ENCODE assay signal across 40 mouse cellular contexts in the genomic region with DNA sequence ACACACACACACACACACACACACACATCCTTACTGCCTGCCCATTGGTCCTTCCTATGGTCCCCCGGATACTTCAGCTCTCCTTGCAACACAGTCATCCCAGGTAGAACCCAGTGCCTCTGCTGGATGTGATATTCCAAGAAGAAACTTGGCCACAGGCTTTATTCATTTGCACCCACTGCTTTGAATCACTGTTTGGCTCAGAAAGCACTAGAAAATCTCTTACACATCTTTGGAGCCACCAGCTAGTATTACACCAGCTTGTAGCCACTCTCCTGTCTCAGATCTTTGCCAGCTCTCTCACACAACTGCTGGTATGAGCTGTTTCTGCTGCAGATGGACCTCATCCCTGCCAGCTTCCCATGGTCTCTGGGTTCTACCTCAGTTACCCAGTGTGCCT. TPM values are rescaled to one million over a fixed set of nuclear protein-coding genes. Genes with fewer than 3 reads are reported as not detected.
DNase-seq lines count a peak whose midpoint lies in the region; ATAC-seq lines count a peak whose summit lies in the region.
"Had no signal": no experiment of that assay in that cellular context is flagged by ENCODE, and none has a peak within 500 bp of the region (broad histone marks: within the 10 kb centered on the region; RNA-seq: fewer than 3 reads in every experiment).

No protein-coding gene starts in this region.

- H3K79me2 ChIP-seq in macrophage (ENCODE audit: inconsistent target) = no peaks in the 10 kb centered on the region

- 0 out of 2 replicates have a peak overlapping the region, but pooled peaks have one; percentile 11 for H3K27ac ChIP-seq in forebrain, embryonic 13.5 days
- H3K27ac ChIP-seq in forebrain, embryonic 14.5 days (ENCODE audit: low read depth, low read length) = no peak overlapping the region
- peak overlapping the region; percentile 43 for H3K27ac ChIP-seq in macrophage
- H3K27ac ChIP-seq: heart, embryonic 15.5 days; hindbrain, postnatal 0 days; intestine, embryonic 15.5 days; kidney, postnatal 0 days; left cerebral cortex, adult 2 months; limb, embryonic 12.5 days; liver, embryonic 15.5 days; midbrain, embryonic 12.5 days; neural tube, embryonic 13.5 days had no signal

- H3K9me3 ChIP-seq in forebrain, embryonic 13.5 days (replicated peaks) = no peaks in the 10 kb centered on the region
- H3K9me3 ChIP-seq in forebrain, embryonic 14.5 days (replicated peaks; ENCODE audit: control insufficient read depth, low read length) = no peaks in the 10 kb centered on the region
- H3K9me3 ChIP-seq: heart, embryonic 15.5 days; intestine, embryonic 15.5 days; liver, embryonic 15.5 days; midbrain, embryonic 12.5 days; neural tube, embryonic 13.5 days had no signal

- H3K27me3 ChIP-seq in forebrain, embryonic 13.5 days = no peaks in the 10 kb centered on the region
- H3K27me3 ChIP-seq in forebrain, embryonic 14.5 days (replicated peaks; ENCODE audit: control insufficient read depth, insufficient read depth, low read length) = no peaks in the 10 kb centered on the region
- H3K27me3 ChIP-seq: intestine, embryonic 15.5 days; neural tube, embryonic 13.5 days had no signal

- H3K4me2 ChIP-seq in forebrain, embryonic 13.5 days = no peak overlapping the region
- H3K4me2 ChIP-seq in forebrain, embryonic 14.5 days (ENCODE audit: low read length) = no peak overlapping the region
- H3K4me2 ChIP-seq: heart, embryonic 15.5 days; intestine, embryonic 15.5 days; limb, embryonic 12.5 days; liver, embryonic 15.5 days; midbrain, embryonic 12.5 days; neural tube, embryonic 13.5 days had no signal

- ATAC-seq in forebrain, embryonic 13.5 days = no peak
- ATAC-seq in forebrain, embryonic 14.5 days = no peak
- ATAC-seq in erythroid progenitor cell, adult 5-6 weeks (replicated peaks; ENCODE audit: low FRiP score, poor library complexity, severe bottlenecking) = no peak
- ATAC-seq: hindbrain, postnatal 0 days; intestine, embryonic 15.5 days; Patski had no signal

- H3K36me3 ChIP-seq in forebrain, embryonic 13.5 days (ENCODE audit: poor library complexity, severe bottlenecking) = no peaks in the 10 kb centered on the region
- H3K36me3 ChIP-seq in forebrain, embryonic 14.5 days (ENCODE audit: control insufficient read depth, insufficient read depth, low read length) = no peaks in the 10 kb centered on the region
- H3K36me3 ChIP-seq in macrophage (ENCODE audit: inconsistent target) = no peaks in the 10 kb centered on the region
- H3K36me3 ChIP-seq: heart, embryonic 15.5 days; intestine, embryonic 15.5 days; limb, embryonic 12.5 days; liver, embryonic 15.5 days; midbrain, embryonic 12.5 days; neural tube, embryonic 13.5 days had no signal

- no peak for DNase-seq in forebrain, embryonic 14.5 days (ENCODE audit: low spot score)
- DNase-seq in layer of hippocampus, adult 9-11 months = peak; percentile 39
- DNase-seq in layer of hippocampus, adult 18-20 months (ENCODE audit: low spot score in 2 of 2) = no peak
- DNase-seq in brain, adult 2 months (ENCODE audit: low read depth, low spot score) = peak; percentile 70
- no peak for DNase-seq in ovary, postnatal 36 days (ENCODE audit: low spot score)
- DNase-seq: adrenal gland, postnatal 10 days; cerebellum, adult 2 months; cerebellum, postnatal 14 days; kidney, adult 2 months; kidney, postnatal 4 days; lung, postnatal 36 days; retina, postnatal 1 day; right cerebral cortex, postnatal 14 days had no signal

- H3K4me3 ChIP-seq in forebrain, embryonic 13.5 days = no peak overlapping the region
- H3K4me3 ChIP-seq in forebrain, embryonic 14.5 days (ENCODE audit: low read depth, low read length) = no peak overlapping the region
- no peak overlapping the region for H3K4me3 ChIP-seq in macrophage (ENCODE audit: inconsistent target)
- H3K4me3 ChIP-seq: heart, embryonic 15.5 days; intestine, embryonic 15.5 days; left cerebral cortex, adult 2 months; limb, embryonic 12.5 days; liver, embryonic 15.5 days; megakaryocyte, embryonic 14.5 days; midbrain, embryonic 12.5 days; neural tube, embryonic 13.5 days had no signal

- peaks cover 19% of the 10 kb centered on the region for H3K4me1 ChIP-seq in forebrain, embryonic 13.5 days
- H3K4me1 ChIP-seq in forebrain, embryonic 14.5 days (ENCODE audit: control insufficient read depth, insufficient read depth, low read length) = peaks cover 7% of the 10 kb centered on the region; the same call in 1 of the 2 replicates

- H3K9ac ChIP-seq in forebrain, embryonic 13.5 days = no peak overlapping the region
- no peak overlapping the region for H3K9ac ChIP-seq in forebrain, embryonic 14.5 days (ENCODE audit: low read length)
- H3K9ac ChIP-seq: heart, embryonic 15.5 days; intestine, embryonic 15.5 days; limb, embryonic 12.5 days; liver, embryonic 15.5 days; midbrain, embryonic 12.5 days; neural tube, embryonic 13.5 days had no signal

- WGBS in forebrain, embryonic 13.5 days = 93% methylated on average over 1 of the region's 1 CpGs
- WGBS in forebrain, embryonic 14.5 days = 92% methylated on average over 1 of the region's 1 CpGs
- WGBS in macrophage (ENCODE audit: missing documents) = 100% methylated on average over 1 of the region's 1 CpGs

RNA-seq across cellular contexts. Expression of a gene that starts 57.7 kb away (rescaled TPM):
- polyA plus RNA-seq in forebrain, embryonic 13.5 days (2015; fragmentation: Nextera tagmentation; extraction: Ambion mirVana) = not detected in 2 replicates
- not detected in 2 replicates for polyA plus RNA-seq in forebrain, embryonic 14.5 days (2014; fragmentation: Nextera tagmentation; extraction: Ambion mirVana)
- total RNA-seq in layer of hippocampus, adult 18-20 months (2021) = not detected
- not detected for total RNA-seq in macrophage (2018; cell fraction: chromatin; rRNA removed)
- total RNA-seq in macrophage (2018; cell fraction: cytosol; rRNA removed) = not detected
- not detected for total RNA-seq in macrophage (2018; cell fraction: nucleus; rRNA removed)
- polyA plus RNA-seq in macrophage (2018) = not detected in 3 replicates
- not detected in 2 replicates for total RNA-seq in erythroid progenitor cell, adult 5-6 weeks (2015; ENCODE audit: low replicate concordance)
- not detected in 2 replicates for total RNA-seq in erythroid progenitor cell, adult 5-6 weeks (2017; ENCODE audit: low replicate concordance)
- total RNA-seq: adrenal gland, postnatal 10 days; gastrocnemius, adult 8-10 months; heart, postnatal 25 days; hindbrain, postnatal 0 days; layer of hippocampus, postnatal 14 days; left cerebral cortex, adult 2 months; left cerebral cortex, postnatal 25 days; MEL; midbrain, postnatal 0 days had no signal
- polyA plus RNA-seq: cerebellum, adult 2 months; embryonic facial prominence, embryonic 11.5 days; gonadal fat pad, adult 2 months; heart, embryonic 15.5 days; hindbrain, embryonic 11.5 days; hindbrain, postnatal 0 days; intestine, embryonic 15.5 days; kidney, adult 2 months; kidney, postnatal 0 days; limb, embryonic 12.5 days; liver, embryonic 15.5 days; lung, embryonic 16.5 days; midbrain, embryonic 12.5 days; midbrain, postnatal 0 days; neural tube, embryonic 13.5 days; Patski; small intestine, adult 2 months; stomach, embryonic 14.5 days; testis, adult 2 months had no signal

Comparison
In these comparisons a context has a peak if more than half of its experiments do, and no peak if none do; other contexts are left out.
1. DNase-seq: peak in layer of hippocampus, adult 9-11 months (single experiment) and brain, adult 2 months (single experiment); none in forebrain, embryonic 14.5 days (single experiment), layer of hippocampus, adult 18-20 months (0 of 2) and ovary, postnatal 36 days (single experiment).